Mouse (Mus musculus) heart, adult 2 months (tissue): Measurements from ENCODE around the gene Zfp185. TPM values are rescaled to one million over a fixed set of nuclear protein-coding genes. Genes with fewer than 3 reads are reported as not detected.

Experiments used
- DNase-seq, 2 experiments: peaks; one replicate each; pipeline ENCODE4 v3.0.0; 2021
- H3K27ac ChIP-seq: fragments of 200-600 bp; 2 replicates; pipeline ENCODE4 v1.8.1; 2022
- H3K27me3 ChIP-seq: fragments of 200-500 bp; 2 replicates; pipeline ENCODE4 v1.6.1; 2012; ENCODE audit warnings: mild to moderate bottlenecking, low read length, inconsistent platforms, mixed read lengths; ENCODE audit not compliant: control insufficient read depth, insufficient read depth
- H3K36me3 ChIP-seq: fragments of 200-500 bp; 2 replicates; pipeline ENCODE4 v1.6.1; 2012; ENCODE audit warnings: low read length, inconsistent platforms; ENCODE audit not compliant: control insufficient read depth, insufficient read depth
- H3K4me1 ChIP-seq: fragments of 200-500 bp; 2 replicates; pipeline ENCODE4 v1.6.1; 2011; ENCODE audit warnings: low read length; ENCODE audit not compliant: control insufficient read depth, insufficient read depth
- H3K4me3 ChIP-seq: fragments of 200-600 bp; 2 replicates; pipeline ENCODE4 v1.8.1; 2022
- H3K79me2 ChIP-seq: fragments of 200-500 bp; replicated peaks from 2 replicates; pipeline ENCODE4 v1.6.1; 2012; ENCODE audit warnings: mild to moderate bottlenecking, inconsistent platforms, low read length, moderate library complexity, mixed read lengths; ENCODE audit not compliant: control insufficient read depth, insufficient read depth
- H3K9ac ChIP-seq: fragments of 200-500 bp; 2 replicates; pipeline ENCODE4 v1.6.1; 2012; ENCODE audit warnings: low read depth, mild to moderate bottlenecking, control low read depth, inconsistent platforms, low read length, mixed read lengths
- CTCF ChIP-seq: fragments of 200-600 bp; IDR thresholded peaks from 2 replicates; pipeline ENCODE4 v1.8.1; 2022; ENCODE audit warnings: antibody characterized with exemption, mild to moderate bottlenecking, moderate library complexity
- EP300 ChIP-seq: fragments of 200-500 bp; IDR thresholded peaks from 2 replicates; pipeline ENCODE4 v1.6.1; 2011; ENCODE audit warnings: low read depth, low read length, control low read depth; ENCODE audit not compliant: insufficient read depth
- POLR2A ChIP-seq: fragments of 200-500 bp; IDR thresholded peaks from 2 replicates; pipeline ENCODE4 v1.6.1; 2011; ENCODE audit warnings: mild to moderate bottlenecking, low read depth, low read length, control low read depth; ENCODE audit not compliant: insufficient read depth
- WGBS: fragments of 180-500 bp; shearing (Covaris S2); methylation state at CpG from one replicate; pipeline ENCODE4 v1.1.7; 2018; 5-methylcytosine and 5-hydroxymethylcytosine counted together
- intact Hi-C: fragments of 180-260 bp; cut with DNase I; formaldehyde crosslinking; loops from one replicate; pipeline ENCODE4 v1.15.1; 2025
- polyA plus RNA-seq: library from polyadenylated mRNA; depleted of rRNA; stranded (reverse); fragments of >200 nt; gene quantifications from 2 replicates; pipeline ENCODE4 v1.2.3, GENCODE M21; 2012
- total RNA-seq, 2 experiments: library from RNA; stranded (reverse); gene quantifications; 2 replicates each; pipeline ENCODE4 v1.2.3; 2021

The Zfp185 gene
- total and polyA plus RNA-seq, 3 experiments = 0.81 to 1.2 (median 1.2) TPM

- H3K27ac ChIP-seq = no peak overlapping the region
- 28% methylated on average over 3 of the region's 3 CpGs for WGBS
- DNase-seq = peak in 1 of 2 experiments; percentile 4
Observed at GRCm38 (mm10) chrX:72995542-72995941, 8.4 kb downstream of the Zfp185 start.

DNA sequence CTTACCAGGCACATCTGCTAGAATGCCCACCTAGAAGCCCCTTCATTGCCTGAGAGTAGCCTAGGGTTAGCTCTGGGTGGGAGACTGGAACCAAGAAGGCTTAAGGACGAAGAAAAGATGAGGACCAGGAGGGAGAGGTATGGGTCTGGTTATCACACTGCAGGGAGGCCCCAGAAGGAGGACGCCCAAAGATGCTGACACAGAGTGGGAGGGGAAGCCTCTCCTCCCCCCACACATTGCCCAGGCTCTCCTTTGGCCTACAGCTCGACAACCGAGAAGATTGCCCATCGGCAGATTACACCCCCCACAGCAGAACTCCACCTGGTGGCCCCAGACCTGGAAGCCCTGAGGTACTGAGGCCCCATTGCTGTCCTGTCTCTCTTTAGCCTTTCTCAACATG, 16.0 kb downstream of the Zfp185 start:
- no peaks in the 10 kb centered on the region for H3K36me3 ChIP-seq
- no peak overlapping the region for H3K9ac ChIP-seq
- no peaks in the 10 kb centered on the region for H3K79me2 ChIP-seq
- WGBS = 74% methylated on average over 5 of the region's 5 CpGs
- no peaks in the 10 kb centered on the region; the same call in 1 of the 2 replicates for H3K4me1 ChIP-seq
- intact Hi-C loops = loop anchor here (10.0 kb wide), 2 partner anchors 452 to 1432 kb away; partner anchors contain the start of gene Haus7
- no peaks in the 10 kb centered on the region for H3K27me3 ChIP-seq
- no peak overlapping the region for H3K27ac ChIP-seq
- no peak for DNase-seq
- no peak for TF ChIP-seq CTCF
- TF ChIP-seq POLR2A = no peak
- TF ChIP-seq EP300 = no peak
- H3K4me3 ChIP-seq = no peak overlapping the region

More at GRCm38 (mm10) chrX:72995542-72995941, 8.4 kb downstream of the Zfp185 start:
- Histone ChIP-seq H3K4me1 (no peaks in the 10 kb centered on the region), H3K27me3 (no peaks in the 10 kb centered on the region), H3K36me3 (no peaks in the 10 kb centered on the region), H3K79me2 (no peaks in the 10 kb centered on the region), H3K9ac (no peak overlapping the region), H3K4me3 (no peak overlapping the region)
- TF ChIP-seq POLR2A (no peak), CTCF (no peak), EP300 (no peak)
- intact Hi-C loops = no loop called here

GRCm38 (mm10) chrX:73005678-73006077, 18.5 kb downstream of the Zfp185 start:
- H3K79me2 ChIP-seq = no peaks in the 10 kb centered on the region
- DNase-seq = no peak
- no peaks in the 10 kb centered on the region for H3K36me3 ChIP-seq
- H3K27ac ChIP-seq = no peak overlapping the region
- H3K4me1 ChIP-seq = no peaks in the 10 kb centered on the region; the same call in 1 of the 2 replicates
- 83% methylated on average over 4 of the region's 4 CpGs for WGBS
- no peak overlapping the region for H3K4me3 ChIP-seq
- TF ChIP-seq CTCF = no peak
- no peak for TF ChIP-seq POLR2A
- no peak for TF ChIP-seq EP300
- H3K27me3 ChIP-seq = no peaks in the 10 kb centered on the region
- no peak overlapping the region for H3K9ac ChIP-seq
- intact Hi-C loops = loop anchor here (5.0 to 10.0 kb wide), 5 partner anchors 449 to 1429 kb away; partner anchors contain the start of genes Haus7 and Pnck

- no peaks in the 10 kb centered on the region for H3K36me3 ChIP-seq
- intact Hi-C loops = loop anchor here (5.0 to 10.0 kb wide), 5 partner anchors 447 to 1427 kb away; partner anchors contain the start of genes Haus7 and Pnck
- WGBS = 16% methylated on average over 26 of the region's 27 CpGs
- no peaks in the 10 kb centered on the region for H3K79me2 ChIP-seq
- H3K27me3 ChIP-seq = no peaks in the 10 kb centered on the region
- peak overlapping the region; percentile 83 for H3K27ac ChIP-seq
- peak; percentile 90 for TF ChIP-seq CTCF
- TF ChIP-seq EP300 = peak; percentile 96
- peak; percentile 90 for TF ChIP-seq POLR2A
- peak overlapping the region; percentile 50 for H3K4me3 ChIP-seq
- DNase-seq = peak; percentile 91 to 93
- H3K9ac ChIP-seq = peak overlapping the region; percentile 82
- no peaks in the 10 kb centered on the region; the same call in 1 of the 2 replicates for H3K4me1 ChIP-seq
Observed at GRCm38 (mm10) chrX:73007597-73008479, 20.7 kb downstream of the Zfp185 start.

DNA sequence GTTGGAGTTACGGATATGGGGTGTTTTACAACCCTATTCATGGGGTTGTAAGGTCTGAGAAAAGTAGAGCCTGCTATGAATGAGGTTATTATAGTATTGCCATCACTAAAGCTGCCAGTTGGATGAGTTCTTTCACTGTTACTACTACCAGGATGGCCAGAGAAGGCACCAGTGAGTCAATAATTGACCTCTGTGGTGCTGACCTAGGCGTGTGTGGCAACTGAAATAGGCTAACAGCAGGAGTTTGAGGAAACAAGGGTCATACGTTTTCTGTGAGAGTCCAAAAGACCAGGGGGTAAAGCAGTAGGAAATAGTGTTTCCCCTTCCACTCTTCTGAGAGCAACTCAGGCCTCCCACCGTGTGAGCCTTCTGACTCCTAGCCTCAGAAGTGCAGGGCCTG, 25.7 kb downstream of the Zfp185 start:
- H3K79me2 ChIP-seq = no peaks in the 10 kb centered on the region
- intact Hi-C loops = no loop called here
- H3K27ac ChIP-seq = no peak overlapping the region
- no peaks in the 10 kb centered on the region for H3K36me3 ChIP-seq
- H3K9ac ChIP-seq = no peak overlapping the region
- DNase-seq = no peak
- H3K4me1 ChIP-seq = no peaks in the 10 kb centered on the region
- no peaks in the 10 kb centered on the region for H3K27me3 ChIP-seq
- no peak for TF ChIP-seq POLR2A
- TF ChIP-seq EP300 = no peak
- no peak for TF ChIP-seq CTCF
- 69% methylated on average over 4 of the region's 4 CpGs for WGBS
- no peak overlapping the region for H3K4me3 ChIP-seq

- Histone ChIP-seq H3K4me3 (no peak within 1 kb of the TSS), H3K27ac (no peak within 1 kb of the TSS), H3K9ac (no peak within 1 kb of the TSS), H3K4me1 (no peaks in the 10 kb centered on the region), H3K27me3 (no peaks in the 10 kb centered on the region), H3K79me2 (no peaks in the 10 kb centered on the region), H3K36me3 (no peaks in the 10 kb centered on the region)
- WGBS = 85% methylated on average over 1 of the region's 1 CpGs
- TF ChIP-seq POLR2A (no peak), EP300 (no peak), CTCF (no peak)
- intact Hi-C loops = no loop called here
- no peak for DNase-seq
Observed at GRCm38 (mm10) chrX:73037003-73037402, 49.9 kb downstream of the Zfp185 start, which contains the start of gene Pnma5. TSS of gene Pnma5 (minus strand) at chrX:73037103.
